Mouse (Mus musculus): ENCODE measurements around the gene Cpne5. TPM values are rescaled to one million over a fixed set of nuclear protein-coding genes. Genes with fewer than 3 reads are reported as not detected.

Gene Cpne5
- polyA plus RNA-seq, 1 experiment from 2014 or later = 2.7 TPM

DNA sequence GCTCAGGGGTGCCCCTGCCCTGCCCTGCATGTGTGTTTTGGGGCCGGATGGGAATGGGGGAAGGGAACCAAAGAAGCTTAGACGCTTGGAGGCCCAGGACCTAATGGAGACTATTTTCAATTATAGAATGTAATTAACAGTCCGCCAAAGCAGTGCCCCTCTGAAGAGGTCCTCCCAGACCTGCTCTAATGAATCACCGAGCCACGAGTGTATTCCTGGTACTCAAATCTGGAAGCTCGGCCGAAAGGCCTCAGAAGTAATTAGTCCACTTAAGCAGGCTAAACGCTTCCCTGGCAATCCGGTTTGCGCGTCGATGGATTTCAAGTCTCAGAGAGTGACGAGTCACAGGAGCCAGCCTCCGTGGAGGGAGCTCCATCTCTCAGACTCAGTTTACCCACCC is 17.3 kb downstream of the Cpne5 start:
- H3K27me3 ChIP-seq (replicated peaks; ENCODE audit: control insufficient read depth, insufficient read depth, low read length) = no peaks in the 10 kb centered on the region
- no peaks in the 10 kb centered on the region for H3K9me3 ChIP-seq (ENCODE audit: control insufficient read depth)
- H3K9ac ChIP-seq (ENCODE audit: low read depth, low read length) = no peak overlapping the region
- 77% methylated on average over 14 of the region's 14 CpGs for WGBS
- no peaks in the 10 kb centered on the region for H3K36me3 ChIP-seq (ENCODE audit: control insufficient read depth, insufficient read depth)
- H3K27ac ChIP-seq (ENCODE audit: low read depth, low read length) = no peak overlapping the region
- H3K4me3 ChIP-seq (ENCODE audit: low read depth, low read length) = no peak overlapping the region
- no peak for ATAC-seq
- TF ChIP-seq CTCF (IDR thresholded peaks at IDR 0.05; ENCODE audit: low read depth) = no peak
- H3K4me1 ChIP-seq (replicated peaks; ENCODE audit: control insufficient read depth, insufficient read depth, low read length) = no peaks in the 10 kb centered on the region
- H3K4me2 ChIP-seq (replicated peaks; ENCODE audit: low read depth) = no peak overlapping the region

DNA sequence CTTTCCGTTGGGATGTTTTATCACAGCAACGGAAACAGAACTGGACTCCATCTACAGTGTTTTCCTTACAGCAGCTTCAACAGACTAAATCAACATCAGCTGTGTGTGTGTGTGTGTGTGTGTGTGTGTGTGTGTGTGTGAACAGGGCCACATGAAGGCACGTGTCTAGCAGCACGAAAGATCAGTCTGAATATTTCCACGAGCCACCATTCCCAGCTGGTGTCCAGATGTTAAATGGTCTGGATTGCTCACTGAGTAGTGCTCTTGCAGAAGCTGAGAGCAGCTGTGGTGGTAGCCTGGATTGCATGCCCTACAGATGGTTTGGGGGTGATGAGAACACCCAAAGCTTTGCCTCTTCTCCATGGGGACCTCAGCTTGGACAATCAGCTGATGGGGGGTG is 19.9 kb downstream of the Cpne5 start:
- no peak for ATAC-seq
- 0 out of 2 replicates have a peak, but pooled peaks cover 3% of the 10 kb centered on the region for H3K4me1 ChIP-seq (replicated peaks; ENCODE audit: control insufficient read depth, insufficient read depth, low read length)
- no peak for TF ChIP-seq CTCF (IDR thresholded peaks at IDR 0.05; ENCODE audit: low read depth)
- H3K9me3 ChIP-seq (ENCODE audit: control insufficient read depth) = no peaks in the 10 kb centered on the region
- H3K4me2 ChIP-seq (replicated peaks; ENCODE audit: low read depth) = no peak overlapping the region
- H3K27me3 ChIP-seq (replicated peaks; ENCODE audit: control insufficient read depth, insufficient read depth, low read length) = no peaks in the 10 kb centered on the region
- WGBS = 66% methylated on average over 5 of the region's 5 CpGs
- no peak overlapping the region for H3K9ac ChIP-seq (ENCODE audit: low read depth, low read length)
- H3K36me3 ChIP-seq (ENCODE audit: control insufficient read depth, insufficient read depth) = no peaks in the 10 kb centered on the region
- H3K4me3 ChIP-seq (ENCODE audit: low read depth, low read length) = no peak overlapping the region
- H3K27ac ChIP-seq (ENCODE audit: low read depth, low read length) = no peak overlapping the region

DNA sequence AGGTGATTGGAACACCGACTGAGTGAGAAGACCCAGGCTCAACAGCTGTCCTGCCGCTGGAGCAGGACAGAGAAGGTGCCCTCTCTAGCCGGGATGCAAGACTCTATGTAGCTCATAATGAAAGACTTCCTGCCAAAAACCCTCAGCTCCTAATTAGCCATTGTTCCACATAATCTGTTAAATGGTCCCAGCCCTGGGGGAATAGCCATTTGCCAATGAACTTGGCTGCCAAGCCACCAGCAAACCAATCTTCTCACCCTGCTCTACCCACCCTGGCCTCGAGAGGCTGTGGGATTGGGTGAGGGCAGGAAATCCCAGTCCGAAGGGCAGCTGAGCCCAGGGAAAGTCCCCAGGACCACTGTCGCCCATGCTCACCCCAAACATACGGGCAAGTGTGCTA is 21.9 kb downstream of the Cpne5 start:
- no peak overlapping the region for H3K9ac ChIP-seq (ENCODE audit: low read depth, low read length)
- no peak for TF ChIP-seq CTCF (IDR thresholded peaks at IDR 0.05; ENCODE audit: low read depth)
- H3K27ac ChIP-seq (ENCODE audit: low read depth, low read length) = no peak overlapping the region
- H3K4me1 ChIP-seq (replicated peaks; ENCODE audit: control insufficient read depth, insufficient read depth, low read length) = 0 out of 2 replicates have a peak, but pooled peaks cover 3% of the 10 kb centered on the region
- no peak overlapping the region for H3K4me3 ChIP-seq (ENCODE audit: low read depth, low read length)
- no peak overlapping the region for H3K4me2 ChIP-seq (replicated peaks; ENCODE audit: low read depth)
- WGBS = 63% methylated on average over 7 of the region's 7 CpGs
- H3K27me3 ChIP-seq (replicated peaks; ENCODE audit: control insufficient read depth, insufficient read depth, low read length) = no peaks in the 10 kb centered on the region
- H3K36me3 ChIP-seq (ENCODE audit: control insufficient read depth, insufficient read depth) = no peaks in the 10 kb centered on the region
- no peak for ATAC-seq
- no peaks in the 10 kb centered on the region for H3K9me3 ChIP-seq (ENCODE audit: control insufficient read depth)

DNA sequence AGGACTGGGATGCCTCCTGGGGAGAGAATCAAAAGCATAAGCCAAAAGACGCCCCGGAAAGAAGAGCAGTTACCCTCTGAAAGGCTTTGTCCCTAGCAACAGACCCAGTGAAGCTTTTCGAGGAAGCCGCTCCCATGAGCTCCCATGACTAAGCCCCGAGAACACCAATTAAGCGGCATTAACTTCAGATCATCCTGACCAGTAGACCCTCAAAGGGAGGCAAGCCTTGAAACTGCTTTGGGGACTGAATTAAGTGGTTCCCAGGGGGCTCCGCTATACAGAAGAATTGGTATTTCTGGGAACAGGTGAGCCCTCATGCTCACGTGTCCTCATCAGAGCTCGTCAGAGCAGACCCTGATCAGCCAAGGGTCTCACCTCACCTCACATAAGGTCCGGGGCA is 23.3 kb downstream of the Cpne5 start:
- Histone ChIP-seq H3K27ac (ENCODE audit: low read depth, low read length) (no peak overlapping the region), H3K36me3 (ENCODE audit: control insufficient read depth, insufficient read depth) (no peaks in the 10 kb centered on the region; the same call in 1 of the 2 replicates), H3K9ac (ENCODE audit: low read depth, low read length) (no peak overlapping the region), H3K9me3 (ENCODE audit: control insufficient read depth) (no peaks in the 10 kb centered on the region), H3K4me3 (ENCODE audit: low read depth, low read length) (no peak overlapping the region), H3K4me2 (replicated peaks; ENCODE audit: low read depth) (no peak overlapping the region), H3K4me1 (replicated peaks; ENCODE audit: control insufficient read depth, insufficient read depth, low read length) (0 out of 2 replicates have a peak, but pooled peaks cover 3% of the 10 kb centered on the region), H3K27me3 (replicated peaks; ENCODE audit: control insufficient read depth, insufficient read depth, low read length) (no peaks in the 10 kb centered on the region)
- ATAC-seq = no peak
- TF ChIP-seq CTCF (IDR thresholded peaks at IDR 0.05; ENCODE audit: low read depth) = no peak
- 74% methylated on average over 10 of the region's 10 CpGs for whole genome bisulfite sequencing

DNA sequence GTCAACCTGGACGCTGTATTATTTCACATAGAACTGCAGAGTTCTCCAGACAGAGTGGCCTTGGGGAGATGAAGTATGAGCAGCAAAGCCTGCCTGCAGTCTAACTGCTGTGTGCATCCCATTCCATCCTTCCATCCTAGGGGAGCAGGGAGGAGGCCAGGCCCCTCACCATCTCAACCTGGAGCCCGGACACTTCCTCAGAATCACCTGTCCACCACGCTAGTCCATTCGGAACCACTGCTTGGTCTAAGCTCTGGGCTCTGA is 23.8 kb downstream of the Cpne5 start:
- H3K27me3 ChIP-seq (replicated peaks; ENCODE audit: control insufficient read depth, insufficient read depth, low read length) = no peaks in the 10 kb centered on the region

DNA sequence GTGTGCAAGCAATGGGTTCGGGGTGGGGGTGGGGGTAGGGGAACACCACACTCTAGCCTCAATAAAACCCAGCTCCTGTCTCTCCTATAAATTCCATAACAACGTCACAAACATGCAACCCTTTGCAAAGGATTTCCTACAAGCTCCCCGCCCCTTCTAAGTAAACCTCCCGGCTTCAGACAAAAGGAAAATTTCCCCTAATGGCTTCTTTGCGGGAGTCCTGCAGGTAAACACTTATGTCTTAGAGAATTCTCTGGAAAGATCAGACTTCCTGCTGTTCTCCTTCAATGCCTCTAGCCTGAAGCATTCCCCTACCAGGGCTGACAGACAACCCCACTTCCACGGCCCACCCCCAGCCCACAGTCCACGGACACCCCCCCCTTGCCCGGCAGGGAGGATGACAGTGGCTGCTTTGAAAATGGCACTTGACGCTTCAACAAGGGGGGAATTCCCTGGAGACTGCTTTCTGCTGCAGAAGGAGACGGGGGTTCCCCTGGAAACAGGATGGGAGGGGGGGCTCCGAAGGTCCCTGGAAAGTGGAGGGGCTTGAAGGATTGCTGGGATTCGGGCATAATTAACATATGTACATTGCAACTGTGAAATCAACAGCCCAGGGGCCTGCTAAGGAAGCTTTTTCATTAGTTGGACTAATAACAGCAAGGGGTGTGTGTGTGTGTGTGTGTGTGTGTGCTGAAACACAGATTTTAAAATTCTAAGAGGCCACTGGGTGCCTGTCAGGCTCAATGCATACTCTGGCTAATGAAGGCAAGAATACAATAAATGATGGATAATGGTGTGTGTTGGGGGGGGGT is 24.4 kb downstream of the Cpne5 start:
- Histone ChIP-seq H3K27me3 (replicated peaks; ENCODE audit: control insufficient read depth, insufficient read depth, low read length) (no peaks in the 10 kb centered on the region), H3K27ac (ENCODE audit: low read depth, low read length) (no peak overlapping the region), H3K4me1 (replicated peaks; ENCODE audit: control insufficient read depth, insufficient read depth, low read length) (0 out of 2 replicates have a peak, but pooled peaks cover 3% of the 10 kb centered on the region), H3K4me2 (replicated peaks; ENCODE audit: low read depth) (peak overlapping the region; percentile 43), H3K36me3 (ENCODE audit: control insufficient read depth, insufficient read depth) (no peaks in the 10 kb centered on the region; the same call in 1 of the 2 replicates), H3K9me3 (ENCODE audit: control insufficient read depth) (no peaks in the 10 kb centered on the region), H3K9ac (ENCODE audit: low read depth, low read length) (no peak overlapping the region), H3K4me3 (ENCODE audit: low read depth, low read length) (no peak overlapping the region)
- ATAC-seq = no peak
- TF ChIP-seq CTCF (IDR thresholded peaks at IDR 0.05; ENCODE audit: low read depth) = no peak
- 20% methylated on average over 12 of the region's 12 CpGs for WGBS

More for the DNA sequence above, 23.8 kb downstream of the Cpne5 start:
- Histone ChIP-seq H3K4me2 (replicated peaks; ENCODE audit: low read depth) (no peak overlapping the region), H3K4me1 (replicated peaks; ENCODE audit: control insufficient read depth, insufficient read depth, low read length) (0 out of 2 replicates have a peak, but pooled peaks cover 3% of the 10 kb centered on the region), H3K9me3 (ENCODE audit: control insufficient read depth) (no peaks in the 10 kb centered on the region), H3K9ac (ENCODE audit: low read depth, low read length) (no peak overlapping the region), H3K4me3 (ENCODE audit: low read depth, low read length) (no peak overlapping the region), H3K36me3 (ENCODE audit: control insufficient read depth, insufficient read depth) (no peaks in the 10 kb centered on the region; the same call in 1 of the 2 replicates), H3K27ac (ENCODE audit: low read depth, low read length) (no peak overlapping the region)
- WGBS = 88% methylated on average over 4 of the region's 4 CpGs
- no peak for ATAC-seq
- no peak for TF ChIP-seq CTCF (IDR thresholded peaks at IDR 0.05; ENCODE audit: low read depth)

All from intestine, postnatal 0 days (tissue).